Mouse (Mus musculus): ENCODE measurements at regions not wholly inside any gene's neighbourhood (a gene's known extent, or its start where the extent isn't known, plus 50 kb on each side); places are given as distances from the start of the nearest gene placed in this dataset.

GRCm38 (mm10) chr4:29112552-29112951, 299.6 kb downstream of the Epha7 start:
- dilution Hi-C loops (cut with MboI; ENCODE audit: extremely low pct_ligation_motif_present, extremely low pct_unique_long_range_greater_than_20kb, low sequenced_read_pairs), result no loop called here
- no peaks in the 10 kb centered on the region for H3K4me1 ChIP-seq (ENCODE audit: control insufficient read depth in 1 of 2, insufficient read depth in 2 of 2)
- in situ Hi-C loops (cut with MboI; ENCODE audit: low pct_ligation_motif_present, low pct_unique_long_range_greater_than_20kb, low sequenced_read_pairs), result no loop called here
- DNase-seq (ENCODE audit: extremely low read depth), result no peak
- H3K4me2 ChIP-seq (ENCODE audit: insufficient read depth, low read depth, poor library complexity, severe bottlenecking), result no peak overlapping the region
- no peaks in the 10 kb centered on the region for H3K27me3 ChIP-seq (replicated peaks)
- H3K4me3 ChIP-seq (replicated peaks in 1 of 3; ENCODE audit: low read depth in 2 of 3, low read length in 2 of 3, poor library complexity in 1 of 3), result no peak overlapping the region
- peaks cover 35% of the 10 kb centered on the region for H3K9me3 ChIP-seq (replicated peaks; ENCODE audit: low read length)
- H3K79me2 ChIP-seq (replicated peaks; ENCODE audit: control insufficient read depth, extremely low read depth, insufficient read depth, poor library complexity, severe bottlenecking), result no peaks in the 10 kb centered on the region
- H3K27ac ChIP-seq (ENCODE audit: insufficient read depth, low read depth), result no peak overlapping the region
- TF ChIP-seq RCOR1 (conservative IDR thresholded peaks at IDR 0.05; ENCODE audit: low read depth, low read length), result no peak
- no peak for TF ChIP-seq MXI1 (IDR thresholded peaks at IDR 0.05; ENCODE audit: low read depth, low read length)
- no peak for TF ChIP-seq JUND (conservative IDR thresholded peaks at IDR 0.05; ENCODE audit: low read depth, low read length)
- TF ChIP-seq NRF1 (IDR thresholded peaks at IDR 0.05; ENCODE audit: low read depth, low read length), result no peak
- no peak for TF ChIP-seq IRF4 (IDR thresholded peaks at IDR 0.05; ENCODE audit: low read depth, low read length)
- no peak for TF ChIP-seq TCF12 (IDR thresholded peaks at IDR 0.05; ENCODE audit: low read depth, low read length)
- TF ChIP-seq MYC (IDR thresholded peaks at IDR 0.05; ENCODE audit: low read depth, low read length), result no peak
- TF ChIP-seq E2F4 (IDR thresholded peaks at IDR 0.05; ENCODE audit: insufficient replicate concordance, low read depth, low read length), result no peak
- no peak for TF ChIP-seq NELFE (IDR thresholded peaks at IDR 0.05; ENCODE audit: low read depth, low read length)
- no peak for TF ChIP-seq CTCF (conservative IDR thresholded peaks at IDR 0.05 in 1 of 2, IDR thresholded peaks at IDR 0.05 in 1 of 2; ENCODE audit: low read depth in 2 of 2, low read length in 2 of 2)
- TF ChIP-seq JUN (IDR thresholded peaks at IDR 0.05; ENCODE audit: insufficient read depth, low read depth, low read length), result no peak
- TF ChIP-seq TBP (conservative IDR thresholded peaks at IDR 0.05; ENCODE audit: low read depth, low read length), result no peak
- TF ChIP-seq MEF2A (IDR thresholded peaks at IDR 0.05; ENCODE audit: borderline replicate concordance, low read depth, low read length), result no peak
- no peak for TF ChIP-seq MAZ (IDR thresholded peaks at IDR 0.05; ENCODE audit: low read depth, low read length)
- TF ChIP-seq MAX (IDR thresholded peaks at IDR 0.05; ENCODE audit: low read length), result no peak
- no peak for TF ChIP-seq USF2 (conservative IDR thresholded peaks at IDR 0.05; ENCODE audit: low read depth, low read length)
- no peak for TF ChIP-seq ZKSCAN1 (IDR thresholded peaks at IDR 0.05; ENCODE audit: borderline replicate concordance, low read depth, low read length)
- TF ChIP-seq CHD1 (IDR thresholded peaks at IDR 0.05; ENCODE audit: low read depth, low read length), result no peak
- TF ChIP-seq POLR2A (IDR thresholded peaks at IDR 0.05; ENCODE audit: low read depth, low read length), result no peak
- no peak for TF ChIP-seq BHLHE40 (IDR thresholded peaks at IDR 0.05; ENCODE audit: low read depth, low read length)
- H3K36me3 ChIP-seq (replicated peaks in 1 of 2; ENCODE audit: control insufficient read depth in 1 of 2, insufficient read depth in 1 of 2, low read length in 1 of 2), result no peaks in the 10 kb centered on the region
- H3K9ac ChIP-seq (ENCODE audit: insufficient read depth, low read depth), result no peak overlapping the region

GRCm38 (mm10) chr4:29117025-29117424, 304.1 kb downstream of the Epha7 start:
- in situ Hi-C loops (cut with MboI; ENCODE audit: low pct_ligation_motif_present, low pct_unique_long_range_greater_than_20kb, low sequenced_read_pairs), result no loop called here
- Histone ChIP-seq H3K4me3 (replicated peaks in 1 of 3; ENCODE audit: low read depth in 2 of 3, low read length in 2 of 3, poor library complexity in 1 of 3) (no peak overlapping the region), H3K4me1 (ENCODE audit: control insufficient read depth in 1 of 2, insufficient read depth in 2 of 2) (no peaks in the 10 kb centered on the region), H3K27me3 (replicated peaks) (no peaks in the 10 kb centered on the region), H3K36me3 (replicated peaks in 1 of 2; ENCODE audit: control insufficient read depth in 1 of 2, insufficient read depth in 1 of 2, low read length in 1 of 2) (no peaks in the 10 kb centered on the region), H3K27ac (ENCODE audit: insufficient read depth, low read depth) (no peak overlapping the region), H3K4me2 (ENCODE audit: insufficient read depth, low read depth, poor library complexity, severe bottlenecking) (no peak overlapping the region), H3K9me3 (replicated peaks; ENCODE audit: low read length) (peaks cover 39% of the 10 kb centered on the region), H3K79me2 (replicated peaks; ENCODE audit: control insufficient read depth, extremely low read depth, insufficient read depth, poor library complexity, severe bottlenecking) (no peaks in the 10 kb centered on the region), H3K9ac (ENCODE audit: insufficient read depth, low read depth) (no peak overlapping the region)
- DNase-seq (ENCODE audit: extremely low read depth), result no peak
- dilution Hi-C loops (cut with MboI; ENCODE audit: extremely low pct_ligation_motif_present, extremely low pct_unique_long_range_greater_than_20kb, low sequenced_read_pairs), result no loop called here
- TF ChIP-seq USF2 (conservative IDR thresholded peaks at IDR 0.05; ENCODE audit: low read depth, low read length), result no peak
- TF ChIP-seq SIN3A (IDR thresholded peaks at IDR 0.05; ENCODE audit: low read length), result no peak
- no peak for TF ChIP-seq IRF4 (IDR thresholded peaks at IDR 0.05; ENCODE audit: low read depth, low read length)
- no peak for TF ChIP-seq TCF12 (IDR thresholded peaks at IDR 0.05; ENCODE audit: low read depth, low read length)
- TF ChIP-seq ZC3H11A (IDR thresholded peaks at IDR 0.05; ENCODE audit: low read depth, low read length), result no peak
- TF ChIP-seq MAZ (IDR thresholded peaks at IDR 0.05; ENCODE audit: low read depth, low read length), result no peak
- TF ChIP-seq GABPA (IDR thresholded peaks at IDR 0.05; ENCODE audit: insufficient replicate concordance, low read depth, low read length), result no peak
- no peak for TF ChIP-seq MYC (IDR thresholded peaks at IDR 0.05; ENCODE audit: low read depth, low read length)
- no peak for TF ChIP-seq ZNF384 (IDR thresholded peaks at IDR 0.05; ENCODE audit: low read depth, low read length)
- TF ChIP-seq POLR2AphosphoS2 (IDR thresholded peaks at IDR 0.05; ENCODE audit: low read depth, low read length), result no peak
- TF ChIP-seq SMC3 (IDR thresholded peaks at IDR 0.05; ENCODE audit: low read depth, low read length), result no peak
- no peak for TF ChIP-seq CTCF (conservative IDR thresholded peaks at IDR 0.05 in 1 of 2, IDR thresholded peaks at IDR 0.05 in 1 of 2; ENCODE audit: low read depth in 2 of 2, low read length in 2 of 2)
- TF ChIP-seq POLR2A (IDR thresholded peaks at IDR 0.05; ENCODE audit: low read depth, low read length), result no peak
- no peak for TF ChIP-seq RCOR1 (conservative IDR thresholded peaks at IDR 0.05; ENCODE audit: low read depth, low read length)
- TF ChIP-seq ZKSCAN1 (IDR thresholded peaks at IDR 0.05; ENCODE audit: borderline replicate concordance, low read depth, low read length), result no peak

All from CH12.LX (cell line).